Mouse (Mus musculus) heart, embryonic 12.5 days (tissue): ENCODE measurements around the gene Tgfb1. TPM values are rescaled to one million over a fixed set of nuclear protein-coding genes. Genes with fewer than 3 reads are reported as not detected.

ENCODE experiments used
- ATAC-seq: fragments of 200-750 bp; cut with Nextera tagmentation; 2 replicates; pipeline ENCODE4 v1.8.0; 2017; ENCODE audit warnings: moderate TSS enrichment, moderate library complexity; ENCODE audit not compliant: insufficient number of reproducible peaks, low FRiP score
- H3K27ac ChIP-seq: fragments of 300-500 bp; sonication (generic); 2 replicates; pipeline ENCODE4 v1.5.1; 2016; ENCODE audit warnings: mild to moderate bottlenecking, moderate library complexity; ENCODE audit not compliant: poor library complexity, severe bottlenecking
- H3K27me3 ChIP-seq: fragments of 300-500 bp; sonication (generic); replicated peaks from 2 replicates; pipeline ENCODE4 v1.6.1; 2016; ENCODE audit warnings: mild to moderate bottlenecking, moderate library complexity
- H3K36me3 ChIP-seq: fragments of 300-500 bp; sonication (generic); 2 replicates; pipeline ENCODE4 v1.6.1; 2016; ENCODE audit warnings: mild to moderate bottlenecking, moderate library complexity
- H3K4me1 ChIP-seq: fragments of 300-500 bp; sonication (generic); replicated peaks from 2 replicates; pipeline ENCODE4 v1.6.1; 2016; ENCODE audit warnings: mild to moderate bottlenecking
- H3K4me2 ChIP-seq: fragments of 300-500 bp; sonication (generic); 2 replicates; pipeline ENCODE4 v1.6.1; 2016; ENCODE audit warnings: mild to moderate bottlenecking, moderate library complexity
- H3K4me3 ChIP-seq: fragments of 300-500 bp; sonication (generic); 2 replicates; pipeline ENCODE4 v1.5.1; 2016; ENCODE audit warnings: mild to moderate bottlenecking
- H3K9ac ChIP-seq: fragments of 300-500 bp; sonication (generic); 2 replicates; pipeline ENCODE4 v1.6.1; 2016; ENCODE audit warnings: mild to moderate bottlenecking, moderate library complexity
- H3K9me3 ChIP-seq: fragments of 300-500 bp; sonication (generic); replicated peaks from 2 replicates; pipeline ENCODE4 v1.6.1; 2016; ENCODE audit warnings: mild to moderate bottlenecking, moderate library complexity
- WGBS: fragments of 180-500 bp; shearing (Covaris S2); methylation state at CpG from one replicate; pipeline ENCODE4 v1.1.7; 2016; 5-methylcytosine and 5-hydroxymethylcytosine counted together
- polyA plus RNA-seq: library from polyadenylated mRNA; unstranded; fragments of >200 nt; fragmentation: Nextera tagmentation; extraction: Ambion mirVana; gene quantifications from 2 replicates; pipeline ENCODE4 v1.2.1, GENCODE M21; 2016

Tgfb1 gene
- polyA plus RNA-seq, 1 experiment from 2014 or later, result 5.1 TPM

DNA sequence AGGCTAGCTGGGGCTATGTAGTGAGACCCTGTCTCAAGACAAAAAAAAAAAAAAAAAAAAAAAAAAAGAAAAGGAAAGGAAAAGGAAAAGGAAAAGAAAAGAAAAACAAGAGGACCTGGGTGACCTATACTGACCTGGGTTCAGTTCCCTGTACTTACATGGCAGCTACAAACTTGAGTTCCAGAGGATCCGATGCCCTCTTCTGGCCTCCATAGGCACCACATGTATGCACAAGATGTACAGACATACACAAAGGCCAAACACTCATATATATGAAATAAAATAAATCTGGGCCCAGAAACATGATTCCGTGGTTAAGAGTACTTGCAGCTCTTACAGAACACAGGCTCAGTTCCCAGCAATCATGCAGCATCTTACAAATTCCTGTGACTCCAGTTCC, 50.1 kb downstream of the Tgfb1 start:
- Histone ChIP-seq H3K27me3 (no peaks in the 10 kb centered on the region), H3K36me3 (peaks cover 92% of the 10 kb centered on the region), H3K9ac (no peak overlapping the region), H3K4me1 (0 out of 2 replicates have a peak, but pooled peaks cover 2% of the 10 kb centered on the region), H3K4me3 (no peak overlapping the region), H3K4me2 (no peak overlapping the region), H3K9me3 (no peaks in the 10 kb centered on the region), H3K27ac (no peak overlapping the region)
- ATAC-seq, result no peak
- 95% methylated on average over 2 of the region's 2 CpGs for WGBS

GRCm38 (mm10) chr7:25738277-25738676, 51.5 kb downstream of the Tgfb1 start:
- no peak overlapping the region for H3K4me3 ChIP-seq
- no peaks in the 10 kb centered on the region for H3K27me3 ChIP-seq
- no peak for ATAC-seq
- no peak overlapping the region for H3K4me2 ChIP-seq
- H3K27ac ChIP-seq, result no peak overlapping the region
- no peaks in the 10 kb centered on the region for H3K9me3 ChIP-seq
- no peaks in the 10 kb centered on the region for H3K4me1 ChIP-seq
- H3K36me3 ChIP-seq, result peaks cover 92% of the 10 kb centered on the region
- WGBS, result 79% methylated on average over 3 of the region's 3 CpGs
- no peak overlapping the region for H3K9ac ChIP-seq

- Histone ChIP-seq H3K36me3 (peaks cover 91% of the 10 kb centered on the region), H3K4me1 (peaks cover 6% of the 10 kb centered on the region), H3K9ac (no peak overlapping the region), H3K27ac (no peak overlapping the region), H3K4me3 (no peak overlapping the region), H3K4me2 (no peak overlapping the region), H3K27me3 (no peaks in the 10 kb centered on the region), H3K9me3 (no peaks in the 10 kb centered on the region)
- ATAC-seq, result no peak
- 47% methylated on average over 3 of the region's 3 CpGs for WGBS
These were observed 60.0 kb downstream of the Tgfb1 start for GRCm38 (mm10) chr7:25746844-25747243.

DNA sequence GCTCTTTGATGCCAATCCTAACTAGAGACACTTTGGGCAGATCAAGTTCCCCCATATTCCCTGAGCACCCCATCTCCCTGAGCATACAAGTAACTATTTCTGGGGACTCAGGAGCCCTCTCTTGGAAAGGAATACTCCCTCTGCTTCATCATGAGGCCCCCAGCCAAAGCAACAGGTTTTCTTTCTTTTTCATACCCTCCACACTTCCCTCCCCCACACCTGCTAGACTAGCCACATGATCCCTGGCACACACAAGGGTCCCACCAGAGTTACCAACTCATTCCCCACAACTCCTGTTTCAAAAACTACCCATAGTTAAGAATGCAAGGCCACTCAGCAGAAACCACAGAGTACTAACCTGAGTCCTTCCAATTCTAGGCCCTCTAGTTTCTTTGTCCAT, 66.3 kb downstream of the Tgfb1 start:
- Histone ChIP-seq H3K9ac (peak overlapping the region; percentile 99), H3K4me1 (peaks cover 22% of the 10 kb centered on the region), H3K36me3 (peaks cover 30% of the 10 kb centered on the region), H3K4me2 (peak overlapping the region; percentile 88), H3K9me3 (no peaks in the 10 kb centered on the region), H3K4me3 (peak overlapping the region; percentile 79), H3K27ac (no peak overlapping the region), H3K27me3 (no peaks in the 10 kb centered on the region)
- no peak for ATAC-seq

GRCm38 (mm10) chr7:25753643-25754438, 67.0 kb downstream of the Tgfb1 start:
- under 1% methylated on average over 46 of the region's 46 CpGs for WGBS
- peak; percentile 9 for ATAC-seq

GRCm38 (mm10) chr7:25754439-25754737, 67.6 kb downstream of the Tgfb1 start:
- Histone ChIP-seq H3K4me2 (peak overlapping the region; percentile 88), H3K9ac (peak overlapping the region; percentile 99), H3K4me1 (peaks cover 22% of the 10 kb centered on the region), H3K9me3 (no peaks in the 10 kb centered on the region), H3K4me3 (peak overlapping the region; percentile 79), H3K36me3 (peaks cover 28% of the 10 kb centered on the region), H3K27me3 (no peaks in the 10 kb centered on the region), H3K27ac (peak overlapping the region; percentile 99)
- WGBS, result under 1% methylated on average over 30 of the region's 30 CpGs
- ATAC-seq, result no peak

More at GRCm38 (mm10) chr7:25753643-25754438, 67.0 kb downstream of the Tgfb1 start:
- Histone ChIP-seq H3K4me2 (peak overlapping the region; percentile 88), H3K36me3 (peaks cover 28% of the 10 kb centered on the region), H3K27me3 (no peaks in the 10 kb centered on the region), H3K27ac (peak overlapping the region; percentile 99), H3K4me1 (peaks cover 22% of the 10 kb centered on the region), H3K9ac (peak overlapping the region; percentile 99), H3K4me3 (peak overlapping the region; percentile 79), H3K9me3 (no peaks in the 10 kb centered on the region)

Other genes starting within 250 kb of the Tgfb1 start
- 2.1 and 2.4 TPM in 2 replicates for gene Ceacam1, start 209.4 kb upstream of the Tgfb1 start, polyA plus RNA-seq
- gene Ceacam2, start 147.1 kb upstream of the Tgfb1 start, polyA plus RNA-seq, result 0.10 TPM in 1 of 2 replicates, not detected in the other
- gene Erich4, start 71.1 kb upstream of the Tgfb1 start, polyA plus RNA-seq, result not detected in 2 replicates
- 55.3 and 56.2 TPM in 2 replicates for gene Dmac2, start 67.6 kb upstream of the Tgfb1 start, polyA plus RNA-seq
- 6.2 and 7.1 TPM in 2 replicates for gene B3gnt8, start 60.3 kb upstream of the Tgfb1 start, polyA plus RNA-seq
- gene Bckdha, start 28.0 kb upstream of the Tgfb1 start, polyA plus RNA-seq, result 48.1 and 52.9 TPM in 2 replicates
- gene Exosc5, start 27.8 kb upstream of the Tgfb1 start, polyA plus RNA-seq, result 35.3 and 37.2 TPM in 2 replicates
- 0.86 and 1.1 TPM in 2 replicates for gene Tmem91, start 11.8 kb upstream of the Tgfb1 start, polyA plus RNA-seq
- gene B9d2, start 6.2 kb upstream of the Tgfb1 start, polyA plus RNA-seq, result 22.8 and 25.9 TPM in 2 replicates
- 24.6 and 25.9 TPM in 2 replicates for gene Ccdc97, start 32.1 kb downstream of the Tgfb1 start, polyA plus RNA-seq
- 57.0 and 60.9 TPM in 2 replicates for gene Hnrnpul1, start 67.8 kb downstream of the Tgfb1 start, polyA plus RNA-seq
- 60.6 and 61.8 TPM in 2 replicates for gene Axl, start 101.7 kb downstream of the Tgfb1 start, polyA plus RNA-seq
- gene Cyp2s1, start 129.9 kb downstream of the Tgfb1 start, polyA plus RNA-seq, result 2.7 and 3.1 TPM in 2 replicates
- gene Cyp2b10, start 210.6 kb downstream of the Tgfb1 start, polyA plus RNA-seq, result not detected in 2 replicates